Mouse (Mus musculus): ENCODE measurements around the gene Txndc5.

GRCm38 (mm10) chr13:38547717-38548116, 19.1 kb upstream of the Txndc5 start:
- TF ChIP-seq CTCF (IDR thresholded peaks at IDR 0.05; ENCODE audit: borderline replicate concordance, control insufficient read depth, extremely low read depth, insufficient read depth, low read length, poor library complexity) (no peak), POLR2A (IDR thresholded peaks at IDR 0.05; ENCODE audit: control insufficient read depth, extremely low read depth, insufficient read depth, low read length, poor library complexity) (no peak)

All from thymus, adult 2 months (tissue).